Mouse (Mus musculus) lung, postnatal 0 days (tissue): ENCODE measurements around the gene Gapdh. TPM values are rescaled to one million over a fixed set of nuclear protein-coding genes. Genes with fewer than 3 reads are reported as not detected.

ENCODE experiments used
- ATAC-seq: fragments of 200-750 bp; cut with Nextera tagmentation; 2 replicates; pipeline ENCODE4 v1.8.0; 2017; ENCODE audit warnings: moderate library complexity
- DNase-seq: peaks from one replicate; pipeline ENCODE4 v3.0.0-alpha.2; 2016; ENCODE audit warnings: low spot score
- H3K27ac ChIP-seq: fragments of 300-500 bp; sonication (generic); 2 replicates; pipeline ENCODE4 v1.5.1; 2014; ENCODE audit warnings: antibody characterized with exemption, mild to moderate bottlenecking, low read length, mixed read lengths
- H3K27me3 ChIP-seq: fragments of 300-500 bp; sonication (generic); replicated peaks from 2 replicates; pipeline ENCODE4 v1.6.1; 2014; ENCODE audit warnings: low read length, mixed read lengths; ENCODE audit not compliant: insufficient read depth
- H3K36me3 ChIP-seq: fragments of 300-500 bp; sonication (generic); 2 replicates; pipeline ENCODE4 v1.6.1; 2014; ENCODE audit warnings: low read length, mixed read lengths; ENCODE audit not compliant: insufficient read depth
- H3K4me1 ChIP-seq: fragments of 300-500 bp; sonication (generic); 2 replicates; pipeline ENCODE4 v1.6.1; 2014; ENCODE audit warnings: antibody characterized with exemption, low read depth, low read length, mixed read lengths; ENCODE audit not compliant: insufficient read depth
- H3K4me2 ChIP-seq: fragments of 300-500 bp; sonication (generic); replicated peaks from 2 replicates; pipeline ENCODE4 v1.6.1; 2014; ENCODE audit warnings: low read depth, mild to moderate bottlenecking, low read length, moderate library complexity, mixed read lengths
- H3K4me3 ChIP-seq: fragments of 300-500 bp; sonication (generic); 2 replicates; pipeline ENCODE4 v1.5.1; 2014; ENCODE audit warnings: low read depth, low read length
- H3K9ac ChIP-seq: fragments of 300-500 bp; sonication (generic); replicated peaks from 2 replicates; pipeline ENCODE4 v1.6.1; 2014; ENCODE audit warnings: low read depth, mild to moderate bottlenecking
- H3K9me3 ChIP-seq: fragments of 300-500 bp; sonication (generic); 2 replicates; pipeline ENCODE4 v1.6.1; 2016; ENCODE audit warnings: low read length, mixed read lengths
- CTCF ChIP-seq: IDR thresholded peaks from 2 replicates; pipeline ENCODE4 v1.5.1; 2016; ENCODE audit warnings: antibody characterized with exemption, mild to moderate bottlenecking
- EP300 ChIP-seq: IDR thresholded peaks from 2 replicates; pipeline ENCODE4 v1.6.1; 2016; ENCODE audit warnings: antibody characterized with exemption, mild to moderate bottlenecking, control low read depth
- WGBS: fragments of 180-500 bp; shearing (Covaris S2); extraction: QIAGEN DNeasy Blood & Tissue Kit; methylation state at CpG from one replicate; pipeline ENCODE4 v1.1.7; 2014; 5-methylcytosine and 5-hydroxymethylcytosine counted together
- polyA plus RNA-seq: library from polyadenylated mRNA; unstranded; fragments of >200 nt; fragmentation: Nextera tagmentation; extraction: Ambion mirVana; gene quantifications from 2 replicates; pipeline ENCODE4 v1.2.1, GENCODE M21; 2015

Gapdh gene
- polyA plus RNA-seq, 1 experiment from 2014 or later: 429 TPM

DNA sequence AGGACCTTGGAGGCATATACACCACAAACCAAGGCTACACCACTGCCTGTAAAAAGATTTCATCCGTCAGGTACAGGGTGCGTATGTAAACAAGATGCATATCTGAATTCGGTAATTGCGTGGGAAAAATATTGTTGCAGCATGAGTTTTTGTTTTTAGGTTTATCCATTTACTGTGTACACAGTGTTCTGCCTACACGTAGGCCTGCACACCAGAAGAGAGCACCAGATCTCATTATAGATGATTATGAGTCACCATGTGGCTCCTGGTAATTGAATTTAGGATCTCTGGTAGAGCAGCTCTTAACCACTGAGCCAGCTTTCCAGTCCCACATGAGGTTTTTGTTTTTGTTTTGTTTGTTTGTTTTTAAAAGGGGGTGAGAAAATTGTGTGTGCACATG is 30.9 kb upstream of the Gapdh start:
- no peaks in the 10 kb centered on the region for H3K36me3 ChIP-seq
- no peak for ATAC-seq
- peaks cover 6% of the 10 kb centered on the region; the same call in 1 of the 2 replicates for H3K4me1 ChIP-seq
- H3K27me3 ChIP-seq: no peaks in the 10 kb centered on the region
- no peak overlapping the region for H3K9ac ChIP-seq
- TF ChIP-seq CTCF: no peak
- TF ChIP-seq EP300: no peak
- no peak overlapping the region for H3K4me2 ChIP-seq
- 84% methylated on average over 5 of the region's 5 CpGs for WGBS
- H3K9me3 ChIP-seq: no peaks in the 10 kb centered on the region
- DNase-seq: no peak
- H3K27ac ChIP-seq: no peak overlapping the region
- no peak overlapping the region for H3K4me3 ChIP-seq

DNA sequence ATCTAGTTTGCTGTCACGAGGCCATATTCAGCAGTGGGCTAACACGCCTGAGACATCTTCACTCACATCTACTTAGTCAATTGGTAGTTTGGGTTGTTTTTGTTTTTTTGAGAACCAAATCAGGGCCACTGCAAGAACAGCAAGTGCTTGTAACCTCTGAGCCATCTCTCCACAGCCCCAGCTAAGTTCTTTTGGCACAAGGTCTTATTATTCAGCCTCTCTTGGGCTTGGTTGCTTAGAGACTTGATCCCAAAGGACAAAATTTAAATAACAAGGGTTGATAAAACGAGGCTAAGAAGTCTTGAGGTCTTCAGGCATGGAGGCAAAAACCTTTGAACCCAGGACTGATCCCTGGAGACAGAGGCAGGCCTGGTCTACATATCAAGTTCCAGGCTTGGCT is 30.0 kb upstream of the Gapdh start:
- ATAC-seq: no peak
- no peaks in the 10 kb centered on the region for H3K27me3 ChIP-seq
- WGBS: 67% methylated on average over 3 of the region's 3 CpGs
- no peaks in the 10 kb centered on the region for H3K9me3 ChIP-seq
- no peak overlapping the region for H3K27ac ChIP-seq
- TF ChIP-seq EP300 (no peak), CTCF (no peak)
- H3K4me1 ChIP-seq: peaks cover 6% of the 10 kb centered on the region; the same call in 1 of the 2 replicates
- no peak overlapping the region for H3K4me3 ChIP-seq
- no peak overlapping the region for H3K9ac ChIP-seq
- no peaks in the 10 kb centered on the region for H3K36me3 ChIP-seq
- DNase-seq: no peak
- H3K4me2 ChIP-seq: no peak overlapping the region

DNA sequence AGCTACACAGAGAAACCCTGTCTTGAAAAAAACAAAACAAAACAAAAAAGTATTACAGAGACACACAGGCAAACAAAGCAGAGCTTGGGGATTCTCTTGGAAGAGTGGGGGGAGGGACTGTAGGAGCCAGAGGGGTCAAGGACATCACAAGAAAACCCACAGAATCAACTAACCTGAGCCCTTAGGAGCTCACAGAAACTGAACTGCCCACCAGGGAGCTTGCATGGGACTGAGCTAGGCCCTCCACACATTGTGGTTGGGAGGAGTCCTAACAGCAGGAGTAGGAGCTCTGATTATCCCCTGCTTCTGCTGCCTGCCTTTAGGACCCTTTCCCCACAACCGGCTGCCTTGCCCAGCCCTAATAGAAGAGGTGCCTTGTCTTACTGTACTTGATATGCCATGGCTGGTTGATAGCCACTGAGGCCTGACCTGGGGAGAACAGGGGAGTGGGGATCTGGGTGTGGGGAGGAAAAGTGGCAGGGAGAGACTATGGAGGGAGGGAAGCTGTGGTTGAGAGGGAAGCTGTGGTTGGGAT is 29.3 kb upstream of the Gapdh start:
- WGBS: 50% methylated on average over 1 of the region's 1 CpGs
- Histone ChIP-seq H3K4me3 (no peak overlapping the region), H3K4me2 (no peak overlapping the region), H3K9ac (no peak overlapping the region), H3K9me3 (no peaks in the 10 kb centered on the region), H3K27ac (no peak overlapping the region), H3K27me3 (no peaks in the 10 kb centered on the region), H3K4me1 (peaks cover 6% of the 10 kb centered on the region; the same call in 1 of the 2 replicates), H3K36me3 (no peaks in the 10 kb centered on the region)
- ATAC-seq (no peak), DNase-seq (no peak)
- no peak for TF ChIP-seq EP300
- no peak for TF ChIP-seq CTCF

DNA sequence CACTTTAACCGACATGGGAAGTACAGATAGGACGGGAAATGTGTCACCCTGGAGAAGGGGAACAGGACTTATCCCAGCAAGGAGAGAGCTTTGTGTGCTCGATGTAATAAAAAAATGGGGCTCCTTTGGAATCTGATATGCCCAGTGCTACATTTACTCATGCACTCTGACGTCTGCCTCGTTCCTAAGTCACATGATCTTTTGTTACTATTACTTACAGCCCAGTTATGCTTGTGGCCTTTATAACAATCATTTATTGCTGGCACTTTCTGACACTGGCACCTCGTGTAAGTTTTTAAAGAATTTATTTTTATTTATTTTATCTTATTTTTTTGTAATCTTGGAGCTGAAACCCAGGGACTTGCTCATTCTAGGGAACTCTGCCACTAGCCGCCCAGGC is 27.1 kb upstream of the Gapdh start:
- Histone ChIP-seq H3K9me3 (no peaks in the 10 kb centered on the region), H3K9ac (no peak overlapping the region), H3K4me3 (no peak overlapping the region), H3K4me2 (no peak overlapping the region), H3K27ac (no peak overlapping the region), H3K36me3 (no peaks in the 10 kb centered on the region), H3K27me3 (no peaks in the 10 kb centered on the region), H3K4me1 (peaks cover 6% of the 10 kb centered on the region; the same call in 1 of the 2 replicates)
- no peak for TF ChIP-seq CTCF
- TF ChIP-seq EP300: no peak
- DNase-seq (no peak), ATAC-seq (no peak)
- WGBS: 40% methylated on average over 6 of the region's 7 CpGs

DNA sequence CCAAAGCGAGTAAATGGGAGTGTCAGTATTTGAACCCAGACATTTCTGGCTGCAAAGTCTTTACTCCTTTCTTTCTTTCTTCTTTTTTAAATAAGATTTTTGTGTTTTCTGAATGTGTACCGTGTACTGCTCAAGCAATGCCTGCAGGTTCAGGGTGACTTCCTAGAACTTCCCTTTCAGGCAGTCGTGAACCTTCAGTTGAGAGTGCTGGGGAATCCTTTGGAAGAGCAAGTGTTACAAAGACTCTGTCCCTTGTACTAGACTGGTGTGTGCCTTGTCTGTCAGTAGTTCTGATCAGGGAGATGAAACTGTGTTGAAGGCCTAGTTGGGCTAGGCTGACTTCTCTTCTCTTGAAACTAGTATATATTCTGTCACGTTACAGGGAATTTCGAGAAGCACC is 26.6 kb upstream of the Gapdh start:
- H3K4me3 ChIP-seq: peak overlapping the region; percentile 84
- TF ChIP-seq EP300 (no peak), CTCF (no peak)
- 23% methylated on average over 5 of the region's 5 CpGs for WGBS
- no peaks in the 10 kb centered on the region for H3K36me3 ChIP-seq
- peaks cover 6% of the 10 kb centered on the region; the same call in 1 of the 2 replicates for H3K4me1 ChIP-seq
- H3K9me3 ChIP-seq: no peaks in the 10 kb centered on the region
- H3K4me2 ChIP-seq: peak overlapping the region; percentile 74
- DNase-seq (no peak), ATAC-seq (no peak)
- no peaks in the 10 kb centered on the region for H3K27me3 ChIP-seq
- peak overlapping the region; percentile 98 for H3K27ac ChIP-seq
- peak overlapping the region; percentile 64 for H3K9ac ChIP-seq

DNA sequence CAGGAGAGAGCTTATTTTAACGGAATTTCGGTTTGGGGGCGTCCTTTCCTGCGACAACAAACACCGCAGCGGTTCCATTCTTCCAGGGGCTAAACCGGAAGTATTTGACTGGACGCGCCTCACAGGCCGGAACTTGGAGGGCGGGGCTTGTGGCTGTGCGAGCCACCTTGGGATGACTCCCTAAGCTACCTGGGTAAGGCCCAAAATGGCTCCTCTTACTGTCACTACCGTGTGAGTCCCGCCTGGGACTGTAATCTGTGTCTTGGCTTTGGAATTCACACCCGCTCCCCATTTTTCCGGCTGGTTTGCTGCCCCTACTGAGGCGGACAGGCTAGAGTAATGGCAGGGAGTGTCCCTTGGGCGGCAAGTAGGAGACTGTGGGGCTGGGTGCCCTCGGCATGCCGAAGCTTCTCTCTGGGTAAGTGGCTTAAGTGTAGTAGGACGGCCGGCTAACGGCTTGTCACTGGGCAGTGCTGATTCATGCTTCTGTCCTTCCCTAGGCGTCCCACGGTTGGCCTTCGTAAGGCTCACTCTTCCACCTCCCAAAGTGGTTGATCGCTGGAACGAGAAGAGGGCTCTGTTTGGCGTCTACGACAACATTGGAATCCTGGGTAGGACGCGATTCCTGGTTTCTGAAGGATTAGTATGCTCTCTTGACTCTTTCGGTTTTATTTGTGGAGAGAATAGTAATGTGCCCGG is 25.9 kb upstream of the Gapdh start:
- peak; percentile 95 for ATAC-seq

More for the DNA sequence above, 25.9 kb upstream of the Gapdh start:
- no peak for TF ChIP-seq CTCF
- no peak for TF ChIP-seq EP300
- no peaks in the 10 kb centered on the region for H3K36me3 ChIP-seq
- peak overlapping the region; percentile 98 for H3K27ac ChIP-seq
- no peaks in the 10 kb centered on the region for H3K9me3 ChIP-seq
- peak overlapping the region; percentile 74 for H3K4me2 ChIP-seq
- H3K4me3 ChIP-seq: peak overlapping the region; percentile 84
- no peaks in the 10 kb centered on the region for H3K27me3 ChIP-seq
- peak overlapping the region; percentile 64 for H3K9ac ChIP-seq
- DNase-seq: peak; percentile 97
- WGBS: under 1% methylated on average over 34 of the region's 34 CpGs
- H3K4me1 ChIP-seq: peaks cover 6% of the 10 kb centered on the region; the same call in 1 of the 2 replicates
